Mouse (Mus musculus) midbrain, embryonic 11.5 days (tissue): Measurements from ENCODE around the gene Car11. TPM values are rescaled to one million over a fixed set of nuclear protein-coding genes. Genes with fewer than 3 reads are reported as not detected.
A peak's percentile ranks its signal among the peaks of the same experiment; 100 is the strongest.

Experiments used
- ATAC-seq: fragments of 200-750 bp; cut with Nextera tagmentation; 2 replicates; pipeline ENCODE4 v1.8.0; 2017; ENCODE audit warnings: moderate TSS enrichment, moderate library complexity; ENCODE audit not compliant: low FRiP score
- DNase-seq: peaks from one replicate; pipeline ENCODE4 v3.0.0; 2015; ENCODE audit warnings: low spot score; ENCODE audit errors: missing footprints
- H3K27ac ChIP-seq: fragments of 300-500 bp; sonication (generic); 2 replicates; pipeline ENCODE4 v1.5.1; 2014; ENCODE audit warnings: low read depth, low read length
- H3K27me3 ChIP-seq: fragments of 300-500 bp; sonication (generic); 2 replicates; pipeline ENCODE4 v1.6.1; 2014; ENCODE audit warnings: mild to moderate bottlenecking, low read length, moderate library complexity, mixed read lengths; ENCODE audit not compliant: control insufficient read depth, insufficient read depth
- H3K36me3 ChIP-seq: fragments of 300-500 bp; sonication (generic); 2 replicates; pipeline ENCODE4 v1.6.1; 2014; ENCODE audit warnings: mild to moderate bottlenecking, low read length, moderate library complexity, mixed read lengths; ENCODE audit not compliant: control insufficient read depth, insufficient read depth
- H3K4me1 ChIP-seq: fragments of 300-500 bp; sonication (generic); 2 replicates; pipeline ENCODE4 v1.6.1; 2014; ENCODE audit warnings: low read length; ENCODE audit not compliant: control insufficient read depth, insufficient read depth
- H3K4me2 ChIP-seq: fragments of 300-500 bp; sonication (generic); 2 replicates; pipeline ENCODE4 v1.6.1; 2014; ENCODE audit warnings: mild to moderate bottlenecking, moderate library complexity
- H3K4me3 ChIP-seq: fragments of 300-500 bp; sonication (generic); 2 replicates; pipeline ENCODE4 v1.5.1; 2014; ENCODE audit warnings: low read depth, low read length
- H3K9ac ChIP-seq: fragments of 300-500 bp; sonication (generic); 2 replicates; pipeline ENCODE4 v1.6.1; 2014; ENCODE audit warnings: low read length
- H3K9me3 ChIP-seq: fragments of 300-500 bp; sonication (generic); 2 replicates; pipeline ENCODE4 v1.6.1; 2016; ENCODE audit warnings: low read length; ENCODE audit not compliant: control insufficient read depth
- WGBS: fragments of 180-500 bp; shearing (Covaris S2); extraction: QIAGEN DNeasy Blood & Tissue Kit; methylation state at CpG from one replicate; pipeline ENCODE4 v1.1.7; 2014; 5-methylcytosine and 5-hydroxymethylcytosine counted together
- polyA plus RNA-seq: library from polyadenylated mRNA; unstranded; fragments of >200 nt; fragmentation: Nextera tagmentation; extraction: Ambion mirVana; gene quantifications from 2 replicates; pipeline ENCODE4 v1.2.1, GENCODE M21; 2014

The Car11 gene
- polyA plus RNA-seq, 1 experiment from 2014 or later = 3.3 TPM

DNA sequence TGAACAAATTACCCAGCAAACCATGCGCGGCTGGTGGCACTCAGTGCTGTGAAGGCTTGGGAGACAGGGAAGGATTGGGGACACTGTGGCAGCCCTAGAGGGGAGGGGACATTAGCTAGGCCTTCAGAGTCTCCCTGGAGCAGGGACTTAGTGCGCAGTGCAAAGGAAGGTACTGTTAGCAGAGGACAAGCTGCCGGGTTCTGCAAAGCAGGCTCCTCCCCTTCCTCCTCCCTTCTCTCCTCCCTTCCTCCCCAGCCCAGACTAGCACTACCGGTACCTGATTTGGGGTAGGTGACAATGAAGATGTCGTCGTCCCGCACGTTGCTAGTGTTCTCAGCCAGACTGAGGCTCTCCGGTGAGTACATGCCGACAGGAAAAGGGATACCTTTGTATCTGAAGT lies 42.1 kb downstream of the Car11 start:
- no peak overlapping the region for H3K4me3 ChIP-seq
- no peaks in the 10 kb centered on the region for H3K4me1 ChIP-seq
- no peak for ATAC-seq
- no peaks in the 10 kb centered on the region for H3K27me3 ChIP-seq
- no peak overlapping the region for H3K9ac ChIP-seq
- H3K27ac ChIP-seq = no peak overlapping the region
- H3K4me2 ChIP-seq = no peak overlapping the region
- 34% methylated on average over 11 of the region's 11 CpGs for WGBS
- no peaks in the 10 kb centered on the region for H3K36me3 ChIP-seq
- DNase-seq = peak; percentile 79
- H3K9me3 ChIP-seq = 0 out of 2 replicates have a peak, but pooled peaks cover 3% of the 10 kb centered on the region

DNA sequence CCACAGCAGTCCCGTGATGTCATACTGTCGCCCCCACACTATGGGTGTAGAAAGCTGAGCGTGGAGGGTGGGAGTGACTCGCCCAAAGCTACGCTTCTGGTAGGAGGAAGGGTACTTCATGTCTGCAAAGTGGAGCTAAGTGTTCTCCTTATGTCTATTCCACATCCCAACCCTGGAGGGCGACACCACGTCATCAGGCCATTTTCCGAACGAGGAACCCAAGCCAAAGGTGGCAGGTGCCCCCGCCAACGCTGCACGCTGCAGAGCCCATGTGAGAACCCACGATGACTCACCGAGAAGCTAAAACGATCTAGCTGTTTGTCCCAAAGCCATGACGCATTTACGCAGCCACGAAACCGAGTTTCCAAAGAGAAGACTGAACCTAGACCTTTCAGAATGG lies 42.7 kb downstream of the Car11 start:
- Histone ChIP-seq H3K27me3 (no peaks in the 10 kb centered on the region), H3K4me3 (no peak overlapping the region), H3K9me3 (0 out of 2 replicates have a peak, but pooled peaks cover 4% of the 10 kb centered on the region), H3K4me1 (no peaks in the 10 kb centered on the region), H3K27ac (no peak overlapping the region), H3K9ac (no peak overlapping the region), H3K36me3 (no peaks in the 10 kb centered on the region), H3K4me2 (0 out of 2 replicates have a peak overlapping the region, but pooled peaks have one; percentile 7)
- peak; percentile 78 for DNase-seq
- no peak for ATAC-seq
- WGBS = 38% methylated on average over 19 of the region's 19 CpGs

DNA sequence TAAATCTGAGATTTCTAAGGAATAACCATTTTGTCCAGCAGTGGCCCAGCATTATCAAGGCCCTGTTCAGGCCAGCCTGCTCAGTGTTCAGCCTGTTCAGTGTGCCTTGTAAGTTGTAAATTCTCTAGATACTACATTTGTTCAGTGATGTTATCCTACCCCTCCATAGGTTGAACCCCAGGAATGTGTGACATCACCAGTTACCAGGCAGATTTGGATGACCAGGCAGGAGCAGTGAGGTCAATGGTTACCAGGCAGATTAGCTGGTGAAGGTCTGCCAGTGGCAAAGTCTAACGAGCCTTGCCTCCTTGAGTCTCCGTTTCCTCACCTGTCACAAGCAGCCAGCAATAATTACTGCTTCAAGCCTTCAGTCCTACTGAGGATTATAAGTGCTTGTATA lies 44.7 kb downstream of the Car11 start:
- Histone ChIP-seq H3K27ac (no peak overlapping the region), H3K27me3 (no peaks in the 10 kb centered on the region), H3K9ac (no peak overlapping the region), H3K4me1 (no peaks in the 10 kb centered on the region), H3K4me3 (no peak overlapping the region), H3K36me3 (no peaks in the 10 kb centered on the region), H3K9me3 (0 out of 2 replicates have a peak, but pooled peaks cover 4% of the 10 kb centered on the region), H3K4me2 (no peak overlapping the region)
- ATAC-seq (no peak), DNase-seq (peak; percentile 91)
- WGBS = 53% methylated on average over 2 of the region's 2 CpGs

DNA sequence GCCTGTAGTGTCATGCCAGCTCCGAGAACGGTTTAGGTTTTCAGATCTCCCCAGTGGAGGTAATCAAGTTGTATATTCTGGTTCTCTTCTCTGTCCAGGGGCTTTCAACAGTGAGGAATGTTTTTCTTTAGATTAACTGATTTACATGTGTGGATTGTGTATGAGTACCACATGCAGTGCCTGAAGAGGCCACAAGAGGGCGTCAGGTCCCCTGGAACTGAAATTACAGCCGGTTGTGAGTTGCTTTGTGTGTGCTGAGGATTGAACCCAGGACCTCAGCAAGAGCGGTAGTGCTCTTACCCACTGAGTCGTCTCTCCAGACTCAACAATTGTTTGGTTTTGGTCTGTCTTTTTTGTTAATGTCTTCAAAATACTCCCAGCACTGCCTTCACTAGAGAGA lies 46.9 kb downstream of the Car11 start:
- Histone ChIP-seq H3K4me1 (no peaks in the 10 kb centered on the region), H3K9me3 (0 out of 2 replicates have a peak, but pooled peaks cover 4% of the 10 kb centered on the region), H3K36me3 (no peaks in the 10 kb centered on the region), H3K27ac (no peak overlapping the region), H3K9ac (no peak overlapping the region), H3K27me3 (no peaks in the 10 kb centered on the region), H3K4me2 (no peak overlapping the region), H3K4me3 (no peak overlapping the region)
- ATAC-seq = no peak
- DNase-seq = no peak
- WGBS = 65% methylated on average over 6 of the region's 6 CpGs

DNA sequence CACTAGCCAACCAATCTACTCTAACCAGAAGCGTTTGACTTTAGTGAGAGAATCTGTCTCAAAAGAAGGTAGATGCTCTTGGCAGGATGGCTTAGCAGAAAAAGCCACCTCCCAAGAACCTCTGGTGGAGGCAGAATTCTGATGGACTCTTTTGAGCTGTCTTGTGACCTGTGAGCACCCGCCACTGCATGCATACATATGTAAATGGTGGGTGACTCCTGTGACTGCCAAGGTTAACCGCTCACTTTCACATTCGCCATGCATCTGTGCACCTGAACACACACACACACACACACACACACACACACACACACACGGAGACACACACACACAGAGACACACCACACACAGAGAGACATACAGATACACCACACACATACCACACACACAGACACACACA lies 47.8 kb downstream of the Car11 start:
- Histone ChIP-seq H3K27me3 (no peaks in the 10 kb centered on the region), H3K4me2 (no peak overlapping the region), H3K9me3 (0 out of 2 replicates have a peak, but pooled peaks cover 4% of the 10 kb centered on the region), H3K36me3 (no peaks in the 10 kb centered on the region), H3K4me3 (no peak overlapping the region), H3K9ac (no peak overlapping the region), H3K4me1 (no peaks in the 10 kb centered on the region), H3K27ac (no peak overlapping the region)
- DNase-seq (no peak), ATAC-seq (no peak)
- 88% methylated on average over 5 of the region's 5 CpGs for WGBS

DNA sequence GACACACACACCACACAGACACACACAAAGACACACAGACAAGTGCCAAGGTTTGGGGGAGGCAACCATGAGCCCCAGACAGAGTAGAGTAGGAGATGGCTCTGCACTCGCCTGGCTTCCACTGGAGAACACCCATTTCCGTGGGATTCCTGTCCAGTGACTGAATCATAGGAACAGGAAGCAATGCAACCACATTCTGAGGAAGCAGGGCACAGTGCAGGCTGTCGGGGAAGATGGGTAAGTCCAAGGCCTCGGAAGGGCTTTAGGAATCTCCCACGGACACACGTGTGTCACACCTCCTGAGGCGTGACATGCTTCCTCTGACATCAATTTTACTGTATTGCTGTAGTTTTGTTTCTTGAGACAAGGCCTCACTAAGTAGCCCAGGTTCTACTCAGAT lies 48.5 kb downstream of the Car11 start:
- WGBS = 81% methylated on average over 7 of the region's 7 CpGs
- Histone ChIP-seq H3K4me1 (no peaks in the 10 kb centered on the region), H3K4me3 (no peak overlapping the region), H3K9me3 (0 out of 2 replicates have a peak, but pooled peaks cover 4% of the 10 kb centered on the region), H3K27ac (no peak overlapping the region), H3K36me3 (no peaks in the 10 kb centered on the region), H3K27me3 (no peaks in the 10 kb centered on the region), H3K4me2 (no peak overlapping the region), H3K9ac (no peak overlapping the region)
- DNase-seq (no peak), ATAC-seq (no peak)

DNA sequence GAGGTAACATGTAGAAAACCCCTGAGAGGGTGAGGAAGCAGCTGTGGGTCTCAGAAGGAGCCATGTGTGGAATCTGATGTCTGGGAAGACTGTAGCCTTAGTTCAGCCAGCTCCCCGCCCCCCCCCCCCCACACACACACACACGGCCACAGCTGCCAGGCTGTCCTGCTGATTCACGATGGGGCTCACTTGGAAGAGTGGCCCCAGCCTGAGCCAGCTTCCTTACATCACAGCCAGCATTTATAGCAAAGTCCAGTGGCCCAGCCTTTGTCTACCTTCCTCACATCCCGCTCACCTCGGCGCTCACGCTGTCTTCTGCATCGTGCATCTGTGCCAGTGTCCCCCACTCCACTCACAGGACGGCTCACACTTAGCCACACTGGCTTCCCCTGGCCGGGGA lies 49.8 kb downstream of the Car11 start:
- Histone ChIP-seq H3K4me3 (no peak overlapping the region), H3K9ac (no peak overlapping the region), H3K4me1 (no peaks in the 10 kb centered on the region), H3K9me3 (0 out of 2 replicates have a peak, but pooled peaks cover 4% of the 10 kb centered on the region), H3K27me3 (no peaks in the 10 kb centered on the region), H3K36me3 (no peaks in the 10 kb centered on the region), H3K4me2 (no peak overlapping the region), H3K27ac (no peak overlapping the region)
- DNase-seq (no peak), ATAC-seq (no peak)
- WGBS = 69% methylated on average over 9 of the region's 10 CpGs

DNA sequence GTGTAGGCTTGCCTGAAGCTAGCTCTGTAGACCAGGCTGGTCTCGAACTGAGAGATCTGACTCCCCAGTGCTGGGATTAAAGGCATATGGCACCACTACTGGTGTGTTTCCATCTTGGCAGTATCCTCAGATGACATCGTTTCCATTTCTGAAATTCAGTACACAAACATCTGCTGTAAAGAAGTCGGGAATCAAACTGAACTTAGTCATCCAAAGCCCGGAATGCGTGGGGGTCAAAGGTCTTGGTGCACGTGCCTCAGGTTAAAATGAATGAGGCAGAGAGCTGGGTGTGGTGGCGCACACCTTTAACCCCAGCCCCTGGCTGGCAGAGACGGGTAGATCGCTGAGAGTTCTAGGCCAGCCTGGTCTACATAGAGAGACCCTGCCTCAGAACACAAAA lies 50.5 kb downstream of the Car11 start:
- H3K4me2 ChIP-seq = no peak overlapping the region
- no peak overlapping the region for H3K27ac ChIP-seq
- H3K4me3 ChIP-seq = no peak overlapping the region
- 80% methylated on average over 9 of the region's 9 CpGs for WGBS
- no peaks in the 10 kb centered on the region for H3K36me3 ChIP-seq
- H3K9ac ChIP-seq = no peak overlapping the region
- H3K27me3 ChIP-seq = no peaks in the 10 kb centered on the region
- 0 out of 2 replicates have a peak, but pooled peaks cover 4% of the 10 kb centered on the region for H3K9me3 ChIP-seq
- ATAC-seq (no peak), DNase-seq (no peak)
- no peaks in the 10 kb centered on the region for H3K4me1 ChIP-seq
